Mouse (Mus musculus): ENCODE results near the gene Dusp15. TPM values are rescaled to one million over a fixed set of nuclear protein-coding genes. Genes with fewer than 3 reads are reported as not detected.

Dusp15 gene
- polyA plus RNA-seq, 1 experiment from 2014 or later: 1.00 TPM

GRCm38 (mm10) chr2:152928219-152928987, 23.1 kb downstream of the Dusp15 start:
- DNase-seq (ENCODE audit: low spot score) (no peak), ATAC-seq (replicated peaks; ENCODE audit: insufficient number of reproducible peaks, low FRiP score, low TSS enrichment, low read depth) (no peak)
- Histone ChIP-seq H3K4me3 (ENCODE audit: low read depth, low read length) (no peak overlapping the region), H3K9me3 (replicated peaks; ENCODE audit: control insufficient read depth, low read length) (no peaks in the 10 kb centered on the region), H3K4me2 (ENCODE audit: low read depth, low read length) (no peak overlapping the region), H3K36me3 (replicated peaks; ENCODE audit: control insufficient read depth, insufficient read depth, low read depth, low read length) (no peaks in the 10 kb centered on the region), H3K9ac (replicated peaks; ENCODE audit: low read length) (no peak overlapping the region; the same call in 1 of the 2 replicates), H3K27ac (replicated peaks; ENCODE audit: low read depth, low read length) (no peak overlapping the region), H3K4me1 (ENCODE audit: control insufficient read depth, insufficient read depth, low read length) (peaks cover 7% of the 10 kb centered on the region), H3K27me3 (ENCODE audit: control insufficient read depth, insufficient read depth, low read length) (no peaks in the 10 kb centered on the region)
- 42% methylated on average over 14 of the region's 14 CpGs for WGBS

- WGBS: 61% methylated on average over 5 of the region's 5 CpGs
- peaks cover 7% of the 10 kb centered on the region for H3K4me1 ChIP-seq (ENCODE audit: control insufficient read depth, insufficient read depth, low read length)
Observed at GRCm38 (mm10) chr2:152927371-152927770, 24.1 kb downstream of the Dusp15 start.

GRCm38 (mm10) chr2:152926896-152927295, 24.6 kb downstream of the Dusp15 start:
- Histone ChIP-seq H3K27ac (replicated peaks; ENCODE audit: low read depth, low read length) (no peak overlapping the region), H3K9me3 (replicated peaks; ENCODE audit: control insufficient read depth, low read length) (no peaks in the 10 kb centered on the region), H3K4me2 (ENCODE audit: low read depth, low read length) (no peak overlapping the region), H3K36me3 (replicated peaks; ENCODE audit: control insufficient read depth, insufficient read depth, low read depth, low read length) (no peaks in the 10 kb centered on the region), H3K9ac (replicated peaks; ENCODE audit: low read length) (no peak overlapping the region), H3K27me3 (ENCODE audit: control insufficient read depth, insufficient read depth, low read length) (no peaks in the 10 kb centered on the region), H3K4me3 (ENCODE audit: low read depth, low read length) (no peak overlapping the region), H3K4me1 (ENCODE audit: control insufficient read depth, insufficient read depth, low read length) (peaks cover 9% of the 10 kb centered on the region)
- DNase-seq (ENCODE audit: low spot score): no peak
- ATAC-seq (replicated peaks; ENCODE audit: insufficient number of reproducible peaks, low FRiP score, low TSS enrichment, low read depth): no peak
- WGBS: 56% methylated on average over 9 of the region's 9 CpGs

More at GRCm38 (mm10) chr2:152927371-152927770, 24.1 kb downstream of the Dusp15 start:
- H3K4me2 ChIP-seq (ENCODE audit: low read depth, low read length): no peak overlapping the region
- H3K27ac ChIP-seq (replicated peaks; ENCODE audit: low read depth, low read length): no peak overlapping the region
- no peak overlapping the region for H3K9ac ChIP-seq (replicated peaks; ENCODE audit: low read length)
- no peaks in the 10 kb centered on the region for H3K27me3 ChIP-seq (ENCODE audit: control insufficient read depth, insufficient read depth, low read length)
- DNase-seq (ENCODE audit: low spot score): no peak
- no peaks in the 10 kb centered on the region for H3K36me3 ChIP-seq (replicated peaks; ENCODE audit: control insufficient read depth, insufficient read depth, low read depth, low read length)
- no peak for ATAC-seq (replicated peaks; ENCODE audit: insufficient number of reproducible peaks, low FRiP score, low TSS enrichment, low read depth)
- H3K4me3 ChIP-seq (ENCODE audit: low read depth, low read length): no peak overlapping the region
- H3K9me3 ChIP-seq (replicated peaks; ENCODE audit: control insufficient read depth, low read length): no peaks in the 10 kb centered on the region

- 28% methylated on average over 11 of the region's 11 CpGs for WGBS
- H3K9ac ChIP-seq (replicated peaks; ENCODE audit: low read length): no peak overlapping the region
- peaks cover 9% of the 10 kb centered on the region for H3K4me1 ChIP-seq (ENCODE audit: control insufficient read depth, insufficient read depth, low read length)
- no peak overlapping the region for H3K4me3 ChIP-seq (ENCODE audit: low read depth, low read length)
- no peak overlapping the region; the same call in 1 of the 2 replicates for H3K4me2 ChIP-seq (ENCODE audit: low read depth, low read length)
- H3K9me3 ChIP-seq (replicated peaks; ENCODE audit: control insufficient read depth, low read length): no peaks in the 10 kb centered on the region
- ATAC-seq (replicated peaks; ENCODE audit: insufficient number of reproducible peaks, low FRiP score, low TSS enrichment, low read depth): peak; percentile 54; the same call in 1 of the 2 replicates
- no peaks in the 10 kb centered on the region for H3K36me3 ChIP-seq (replicated peaks; ENCODE audit: control insufficient read depth, insufficient read depth, low read depth, low read length)
- DNase-seq (ENCODE audit: low spot score): peak; percentile 79
- peak overlapping the region; percentile 82 for H3K27ac ChIP-seq (replicated peaks; ENCODE audit: low read depth, low read length)
- H3K27me3 ChIP-seq (ENCODE audit: control insufficient read depth, insufficient read depth, low read length): no peaks in the 10 kb centered on the region
Observed at GRCm38 (mm10) chr2:152925189-152925872, 26.2 kb downstream of the Dusp15 start.

DNA sequence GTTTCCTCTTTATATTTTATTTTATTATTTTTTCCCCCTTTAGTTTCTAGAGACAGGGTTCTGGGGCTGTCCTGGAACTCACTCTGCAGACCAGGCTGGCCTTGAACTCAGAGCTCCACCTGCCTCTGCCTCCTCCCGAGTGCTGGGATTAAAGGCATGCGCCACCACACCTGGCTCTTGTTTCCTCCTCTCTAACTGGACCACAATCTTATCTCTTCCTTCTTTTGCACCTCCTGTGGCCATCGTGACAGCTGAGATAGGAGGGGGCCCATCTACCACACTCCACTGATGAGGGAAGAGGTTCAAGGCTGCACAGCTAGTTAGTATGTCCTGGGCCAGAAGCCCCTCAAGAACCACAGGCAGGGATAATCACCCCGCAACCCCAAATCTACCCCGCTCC, 27.0 kb downstream of the Dusp15 start:
- Histone ChIP-seq H3K4me1 (ENCODE audit: control insufficient read depth, insufficient read depth, low read length) (peaks cover 9% of the 10 kb centered on the region), H3K36me3 (replicated peaks; ENCODE audit: control insufficient read depth, insufficient read depth, low read depth, low read length) (no peaks in the 10 kb centered on the region), H3K27ac (replicated peaks; ENCODE audit: low read depth, low read length) (peak overlapping the region; percentile 82; the same call in 1 of the 2 replicates), H3K9ac (replicated peaks; ENCODE audit: low read length) (no peak overlapping the region), H3K4me2 (ENCODE audit: low read depth, low read length) (no peak overlapping the region), H3K27me3 (ENCODE audit: control insufficient read depth, insufficient read depth, low read length) (no peaks in the 10 kb centered on the region), H3K9me3 (replicated peaks; ENCODE audit: control insufficient read depth, low read length) (no peaks in the 10 kb centered on the region), H3K4me3 (ENCODE audit: low read depth, low read length) (no peak overlapping the region)
- 75% methylated on average over 5 of the region's 5 CpGs for WGBS
- no peak for DNase-seq (ENCODE audit: low spot score)
- ATAC-seq (replicated peaks; ENCODE audit: insufficient number of reproducible peaks, low FRiP score, low TSS enrichment, low read depth): no peak

DNA sequence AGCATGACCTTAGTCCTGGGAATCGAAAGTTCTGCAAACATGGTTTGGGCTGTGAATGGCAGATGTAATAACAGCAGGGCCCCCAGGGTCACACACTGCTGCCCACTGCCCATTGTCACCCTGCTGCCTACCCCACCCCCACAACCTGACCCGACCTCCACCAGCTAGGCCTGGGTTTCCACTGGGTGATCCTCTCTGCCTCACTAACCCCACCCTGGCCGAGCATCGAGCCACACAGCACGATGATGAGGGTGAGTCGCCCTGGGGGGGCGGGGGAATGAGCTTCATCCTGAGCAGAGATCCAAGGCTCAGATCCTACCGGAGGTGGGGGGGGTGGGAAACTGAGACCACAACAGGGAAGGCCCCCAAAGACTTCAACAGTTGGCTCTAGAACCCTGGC, 27.4 kb downstream of the Dusp15 start:
- H3K4me1 ChIP-seq (ENCODE audit: control insufficient read depth, insufficient read depth, low read length): peaks cover 9% of the 10 kb centered on the region
- 0 out of 2 replicates have a peak overlapping the region, but pooled peaks have one; percentile 3 for H3K9ac ChIP-seq (replicated peaks; ENCODE audit: low read length)
- DNase-seq (ENCODE audit: low spot score) (no peak), ATAC-seq (replicated peaks; ENCODE audit: insufficient number of reproducible peaks, low FRiP score, low TSS enrichment, low read depth) (no peak)
- H3K4me3 ChIP-seq (ENCODE audit: low read depth, low read length): no peak overlapping the region
- no peaks in the 10 kb centered on the region for H3K27me3 ChIP-seq (ENCODE audit: control insufficient read depth, insufficient read depth, low read length)
- WGBS: 50% methylated on average over 8 of the region's 8 CpGs
- peak overlapping the region; percentile 11; the same call in 1 of the 2 replicates for H3K27ac ChIP-seq (replicated peaks; ENCODE audit: low read depth, low read length)
- no peaks in the 10 kb centered on the region for H3K36me3 ChIP-seq (replicated peaks; ENCODE audit: control insufficient read depth, insufficient read depth, low read depth, low read length)
- H3K9me3 ChIP-seq (replicated peaks; ENCODE audit: control insufficient read depth, low read length): no peaks in the 10 kb centered on the region
- H3K4me2 ChIP-seq (ENCODE audit: low read depth, low read length): no peak overlapping the region

DNA sequence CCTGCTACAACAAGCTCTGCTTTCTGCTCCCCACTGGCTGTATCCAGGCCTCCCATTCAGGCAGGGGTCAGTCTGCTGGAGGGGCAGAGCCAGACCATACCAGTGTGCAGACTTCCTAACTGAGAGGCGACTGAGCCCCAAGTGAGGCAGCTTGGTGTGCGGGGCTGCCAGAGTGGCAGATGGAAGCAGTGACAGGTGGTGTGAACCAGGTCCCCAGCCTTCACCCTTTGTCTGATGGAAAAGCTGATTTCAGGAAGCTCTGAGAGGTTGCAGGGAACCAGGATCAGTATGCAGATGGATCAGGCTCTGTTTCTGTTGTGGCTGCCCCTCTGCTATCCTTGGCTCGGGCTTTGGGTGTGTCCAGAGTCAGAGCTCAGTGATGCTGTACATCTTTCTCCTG, 27.9 kb downstream of the Dusp15 start:
- Histone ChIP-seq H3K4me3 (ENCODE audit: low read depth, low read length) (no peak overlapping the region), H3K9ac (replicated peaks; ENCODE audit: low read length) (0 out of 2 replicates have a peak overlapping the region, but pooled peaks have one; percentile 3), H3K36me3 (replicated peaks; ENCODE audit: control insufficient read depth, insufficient read depth, low read depth, low read length) (no peaks in the 10 kb centered on the region), H3K4me1 (ENCODE audit: control insufficient read depth, insufficient read depth, low read length) (peaks cover 9% of the 10 kb centered on the region), H3K4me2 (ENCODE audit: low read depth, low read length) (no peak overlapping the region), H3K27me3 (ENCODE audit: control insufficient read depth, insufficient read depth, low read length) (no peaks in the 10 kb centered on the region), H3K27ac (replicated peaks; ENCODE audit: low read depth, low read length) (no peak overlapping the region), H3K9me3 (replicated peaks; ENCODE audit: control insufficient read depth, low read length) (no peaks in the 10 kb centered on the region)
- ATAC-seq (replicated peaks; ENCODE audit: insufficient number of reproducible peaks, low FRiP score, low TSS enrichment, low read depth): no peak
- WGBS: 61% methylated on average over 3 of the region's 3 CpGs
- no peak for DNase-seq (ENCODE audit: low spot score)

DNA sequence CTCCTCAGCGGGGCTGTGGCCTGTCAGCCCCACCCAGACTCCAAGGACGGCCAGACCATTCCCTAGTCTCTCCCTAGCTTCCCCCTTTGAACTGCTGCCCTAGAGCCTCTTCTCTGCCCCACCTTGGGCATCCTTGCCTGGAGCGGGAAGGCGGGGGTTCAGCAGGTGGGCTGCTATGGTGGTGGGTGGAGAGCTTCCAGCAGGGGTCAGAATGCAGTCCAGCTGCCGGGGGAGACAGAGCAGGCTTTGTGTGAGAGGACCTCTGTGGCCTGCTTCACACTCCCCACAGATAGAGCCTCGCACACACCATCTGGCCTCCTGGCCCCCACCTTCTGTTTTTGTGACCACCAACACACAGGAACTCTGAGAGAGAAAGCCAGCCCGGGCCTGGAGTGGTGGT, 29.1 kb downstream of the Dusp15 start:
- ATAC-seq (replicated peaks; ENCODE audit: insufficient number of reproducible peaks, low FRiP score, low TSS enrichment, low read depth) (no peak), DNase-seq (ENCODE audit: low spot score) (no peak)
- H3K4me1 ChIP-seq (ENCODE audit: control insufficient read depth, insufficient read depth, low read length): peaks cover 9% of the 10 kb centered on the region
- WGBS: 20% methylated on average over 7 of the region's 7 CpGs
- no peaks in the 10 kb centered on the region for H3K36me3 ChIP-seq (replicated peaks; ENCODE audit: control insufficient read depth, insufficient read depth, low read depth, low read length)
- H3K27me3 ChIP-seq (ENCODE audit: control insufficient read depth, insufficient read depth, low read length): no peaks in the 10 kb centered on the region
- H3K9me3 ChIP-seq (replicated peaks; ENCODE audit: control insufficient read depth, low read length): no peaks in the 10 kb centered on the region
- H3K4me2 ChIP-seq (ENCODE audit: low read depth, low read length): no peak overlapping the region
- no peak overlapping the region for H3K27ac ChIP-seq (replicated peaks; ENCODE audit: low read depth, low read length)
- H3K9ac ChIP-seq (replicated peaks; ENCODE audit: low read length): no peak overlapping the region
- no peak overlapping the region for H3K4me3 ChIP-seq (ENCODE audit: low read depth, low read length)
